Mouse (Mus musculus) cerebellum, postnatal 14 days (tissue): ENCODE measurements around the gene Gm9833.

ENCODE experiments used
- DNase-seq, 2 experiments: peaks; one replicate each; pipeline ENCODE4 v3.0.0; 2021; ENCODE audit warnings: mixed read lengths in 2 of 2

Gm9833 gene

GRCm38 (mm10) chr3:10123615-10124014 is 35.7 kb downstream of the Gm9833 start:
- no peak for DNase-seq

- no peak for DNase-seq
These were observed 36.2 kb downstream of the Gm9833 start for GRCm38 (mm10) chr3:10124071-10124470.

- DNase-seq: no peak
These were observed 37.4 kb downstream of the Gm9833 start for GRCm38 (mm10) chr3:10125301-10125700.

DNA sequence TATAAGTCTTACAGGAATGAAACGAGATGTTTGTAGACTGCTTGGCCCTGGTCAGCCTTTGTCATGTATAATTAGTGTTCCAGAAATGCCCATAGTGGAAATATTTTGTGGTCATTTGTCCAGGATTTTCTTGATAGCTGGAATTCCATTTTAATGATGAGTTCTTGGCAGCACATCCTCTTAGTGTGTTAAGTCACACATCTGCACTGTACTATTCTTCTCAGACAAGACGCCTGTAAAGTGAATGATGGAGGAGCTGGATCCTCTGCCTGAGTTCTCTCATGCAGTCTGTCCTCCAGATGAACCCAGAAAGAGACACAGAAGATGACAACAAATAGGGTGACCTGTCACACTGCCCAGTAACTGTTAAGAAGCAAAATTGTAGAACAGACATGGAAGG is 38.1 kb downstream of the Gm9833 start:
- no peak for DNase-seq

DNA sequence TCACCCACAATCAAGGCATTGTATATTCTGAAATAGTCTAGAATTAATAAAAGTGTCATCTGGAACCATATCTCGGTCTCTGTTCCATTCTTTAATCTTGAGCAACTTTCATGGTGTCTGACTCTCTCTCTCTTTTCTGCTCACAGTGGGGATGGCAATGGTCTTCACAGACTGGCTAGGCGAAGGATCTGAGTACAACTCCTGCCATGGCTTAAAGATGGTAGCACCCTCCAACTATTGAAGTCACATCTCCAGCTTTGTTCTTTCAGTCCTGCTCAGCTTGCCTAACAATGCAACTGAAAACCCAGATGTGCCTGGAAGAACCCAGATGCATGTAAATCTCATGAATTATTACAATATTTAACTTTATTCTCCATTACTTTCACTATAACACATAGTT is 38.6 kb downstream of the Gm9833 start:
- peak in 1 of 2 experiments; percentile 15 for DNase-seq

- DNase-seq: peak; percentile 58 to 68
These were observed 39.0 kb downstream of the Gm9833 start for GRCm38 (mm10) chr3:10126952-10127351.

GRCm38 (mm10) chr3:10127505-10127904 is 39.6 kb downstream of the Gm9833 start:
- DNase-seq: no peak
